Comparison of ENCODE assay signal across 26 mouse cellular contexts in genomic region chr15:10645101-10645500, GRCm38 (mm10).
DNase-seq lines count a peak whose midpoint lies in the region; ATAC-seq and TF ChIP-seq lines count a peak whose summit lies in the region.
"Had no signal": no experiment of that assay in that cellular context is flagged by ENCODE, and none has a peak within 500 bp of the region (broad histone marks: within the 10 kb centered on the region; RNA-seq: fewer than 3 reads in every experiment).

No protein-coding gene starts in this region.

- H3K4me2 ChIP-seq in liver, embryonic 13.5 days: no peak overlapping the region
- H3K4me2 ChIP-seq in kidney, postnatal 0 days (ENCODE audit: low read length): no peak overlapping the region
- H3K4me2 ChIP-seq: embryonic facial prominence, embryonic 15.5 days; heart, embryonic 13.5 days; hindbrain, embryonic 12.5 days; limb, embryonic 15.5 days; lung, embryonic 15.5 days; midbrain, embryonic 13.5 days; neural tube, embryonic 13.5 days had no signal

- intact Hi-C loops in heart, postnatal 36 days (cut with DNase I): no loop called here

- WGBS in liver, embryonic 13.5 days (ENCODE audit: insufficient replicate concordance): 63% methylated on average over 8 of the region's 8 CpGs
- 38% methylated on average over 8 of the region's 8 CpGs for WGBS in kidney, postnatal 0 days

- ATAC-seq in liver, embryonic 13.5 days (ENCODE audit: low read depth): peak; percentile 15; the same call in 1 of the 2 replicates
- ATAC-seq in kidney, postnatal 0 days (replicated peaks; ENCODE audit: low FRiP score, low read depth): peak; percentile 69
- ATAC-seq: midbrain, embryonic 13.5 days had no signal

- H3K9ac ChIP-seq in liver, embryonic 13.5 days: no peak overlapping the region
- no peak overlapping the region for H3K9ac ChIP-seq in kidney, postnatal 0 days (ENCODE audit: low read depth, low read length)
- H3K9ac ChIP-seq: embryonic facial prominence, embryonic 15.5 days; heart, embryonic 13.5 days; hindbrain, embryonic 12.5 days; limb, embryonic 15.5 days; lung, embryonic 15.5 days; midbrain, embryonic 13.5 days; neural tube, embryonic 13.5 days had no signal

- H3K27me3 ChIP-seq in liver, embryonic 13.5 days: no peaks in the 10 kb centered on the region
- no peaks in the 10 kb centered on the region for H3K27me3 ChIP-seq in kidney, postnatal 0 days (ENCODE audit: insufficient read depth, low read length)
- H3K27me3 ChIP-seq: embryonic facial prominence, embryonic 15.5 days; hindbrain, embryonic 12.5 days; limb, embryonic 15.5 days; lung, embryonic 15.5 days; megakaryocyte, embryonic 14.5 days; midbrain, embryonic 13.5 days; neural tube, embryonic 13.5 days had no signal

- H3K4me1 ChIP-seq in liver, embryonic 13.5 days (replicated peaks): peaks cover 22% of the 10 kb centered on the region
- H3K4me1 ChIP-seq in kidney, postnatal 0 days (replicated peaks; ENCODE audit: insufficient read depth, low read length): peaks cover 44% of the 10 kb centered on the region

- TF ChIP-seq CTCF in kidney, postnatal 0 days (IDR thresholded peaks at IDR 0.05; ENCODE audit: low read depth): no peak

- H3K36me3 ChIP-seq in liver, embryonic 13.5 days: no peaks in the 10 kb centered on the region
- 0 out of 2 replicates have a peak, but pooled peaks cover 3% of the 10 kb centered on the region for H3K36me3 ChIP-seq in kidney, postnatal 0 days (ENCODE audit: insufficient read depth, low read length)
- H3K36me3 ChIP-seq: embryonic facial prominence, embryonic 15.5 days; heart, embryonic 13.5 days; hindbrain, embryonic 12.5 days; limb, embryonic 15.5 days; lung, embryonic 15.5 days; midbrain, embryonic 13.5 days; neural tube, embryonic 13.5 days had no signal

- H3K4me3 ChIP-seq in liver, embryonic 13.5 days (replicated peaks): no peak overlapping the region
- no peak overlapping the region for H3K4me3 ChIP-seq in kidney, postnatal 0 days (replicated peaks; ENCODE audit: low read depth, low read length)
- H3K4me3 ChIP-seq: embryonic facial prominence, embryonic 15.5 days; forebrain, embryonic 10.5 days; heart, adult 2 months; heart, embryonic 13.5 days; hindbrain, embryonic 12.5 days; left cerebral cortex, adult 2 months; limb, embryonic 15.5 days; lung, embryonic 15.5 days; megakaryocyte, embryonic 14.5 days; midbrain, embryonic 13.5 days; neural tube, embryonic 13.5 days had no signal

- no peaks in the 10 kb centered on the region for H3K9me3 ChIP-seq in liver, embryonic 13.5 days (replicated peaks)
- H3K9me3 ChIP-seq in kidney, postnatal 0 days (replicated peaks; ENCODE audit: low read length): no peaks in the 10 kb centered on the region
- H3K9me3 ChIP-seq: embryonic facial prominence, embryonic 15.5 days; forebrain, embryonic 10.5 days; heart, embryonic 13.5 days; hindbrain, embryonic 12.5 days; limb, embryonic 15.5 days; lung, embryonic 15.5 days; megakaryocyte, embryonic 14.5 days; midbrain, embryonic 13.5 days; neural tube, embryonic 13.5 days had no signal

- peak; percentile 19 for DNase-seq in heart, adult 11 months
- no peak for DNase-seq in heart, postnatal 36 days
- DNase-seq in liver, embryonic 13.5 days: no peak
- DNase-seq in liver: no peak
- DNase-seq in fat pad, adult 2 months (ENCODE audit: extremely low read depth, low read depth, low spot score): peak; percentile 11
- DNase-seq in kidney, postnatal 0 days (ENCODE audit: low spot score): peak; percentile 60
- no peak for DNase-seq in retina, embryonic 14.5 days (ENCODE audit: low spot score)
- DNase-seq in thymus, postnatal 36 days: no peak
- DNase-seq: adrenal gland, postnatal 10 days; cerebellum, adult 8-10 months; cerebellum, postnatal 36 days; gastrocnemius, postnatal 25 days; heart, adult 2 months; heart, postnatal 14 days; left cerebral cortex, postnatal 4 days; lung, postnatal 36 days had no signal

- H3K27ac ChIP-seq in liver, embryonic 13.5 days: no peak overlapping the region
- H3K27ac ChIP-seq in kidney, postnatal 0 days: no peak overlapping the region
- H3K27ac ChIP-seq: embryonic facial prominence, embryonic 15.5 days; forebrain, embryonic 10.5 days; heart, adult 2 months; heart, embryonic 13.5 days; hindbrain, embryonic 12.5 days; left cerebral cortex, adult 2 months; lung, embryonic 15.5 days; midbrain, embryonic 13.5 days; neural tube, embryonic 13.5 days had no signal

Comparison
In these comparisons a context has a peak if more than half of its experiments do, and no peak if none do; other contexts are left out.
1. DNase-seq: peak in heart, adult 11 months (single experiment), fat pad, adult 2 months (single experiment) and kidney, postnatal 0 days (single experiment); none in heart, postnatal 36 days (0 of 2), liver, embryonic 13.5 days (single experiment), liver (single experiment), retina, embryonic 14.5 days (single experiment) and thymus, postnatal 36 days (0 of 2).